Mouse (Mus musculus) lung, postnatal 0 days (tissue): ENCODE results near the gene Lnp1. TPM values are rescaled to one million over a fixed set of nuclear protein-coding genes. Genes with fewer than 3 reads are reported as not detected.

Source experiments
- ATAC-seq: fragments of 200-750 bp; cut with Nextera tagmentation; 2 replicates; pipeline ENCODE4 v1.8.0; 2017; ENCODE audit warnings: moderate library complexity
- DNase-seq: peaks from one replicate; pipeline ENCODE4 v3.0.0-alpha.2; 2016; ENCODE audit warnings: low spot score
- H3K27ac ChIP-seq: fragments of 300-500 bp; sonication (generic); 2 replicates; pipeline ENCODE4 v1.5.1; 2014; ENCODE audit warnings: antibody characterized with exemption, mild to moderate bottlenecking, low read length, mixed read lengths
- H3K27me3 ChIP-seq: fragments of 300-500 bp; sonication (generic); replicated peaks from 2 replicates; pipeline ENCODE4 v1.6.1; 2014; ENCODE audit warnings: low read length, mixed read lengths; ENCODE audit not compliant: insufficient read depth
- H3K36me3 ChIP-seq: fragments of 300-500 bp; sonication (generic); 2 replicates; pipeline ENCODE4 v1.6.1; 2014; ENCODE audit warnings: low read length, mixed read lengths; ENCODE audit not compliant: insufficient read depth
- H3K4me1 ChIP-seq: fragments of 300-500 bp; sonication (generic); 2 replicates; pipeline ENCODE4 v1.6.1; 2014; ENCODE audit warnings: antibody characterized with exemption, low read depth, low read length, mixed read lengths; ENCODE audit not compliant: insufficient read depth
- H3K4me2 ChIP-seq: fragments of 300-500 bp; sonication (generic); replicated peaks from 2 replicates; pipeline ENCODE4 v1.6.1; 2014; ENCODE audit warnings: low read depth, mild to moderate bottlenecking, low read length, moderate library complexity, mixed read lengths
- H3K4me3 ChIP-seq: fragments of 300-500 bp; sonication (generic); 2 replicates; pipeline ENCODE4 v1.5.1; 2014; ENCODE audit warnings: low read depth, low read length
- H3K9ac ChIP-seq: fragments of 300-500 bp; sonication (generic); replicated peaks from 2 replicates; pipeline ENCODE4 v1.6.1; 2014; ENCODE audit warnings: low read depth, mild to moderate bottlenecking
- H3K9me3 ChIP-seq: fragments of 300-500 bp; sonication (generic); 2 replicates; pipeline ENCODE4 v1.6.1; 2016; ENCODE audit warnings: low read length, mixed read lengths
- CTCF ChIP-seq: IDR thresholded peaks from 2 replicates; pipeline ENCODE4 v1.5.1; 2016; ENCODE audit warnings: antibody characterized with exemption, mild to moderate bottlenecking
- EP300 ChIP-seq: IDR thresholded peaks from 2 replicates; pipeline ENCODE4 v1.6.1; 2016; ENCODE audit warnings: antibody characterized with exemption, mild to moderate bottlenecking, control low read depth
- WGBS: fragments of 180-500 bp; shearing (Covaris S2); extraction: QIAGEN DNeasy Blood & Tissue Kit; methylation state at CpG from one replicate; pipeline ENCODE4 v1.1.7; 2014; 5-methylcytosine and 5-hydroxymethylcytosine counted together
- polyA plus RNA-seq: library from polyadenylated mRNA; unstranded; fragments of >200 nt; fragmentation: Nextera tagmentation; extraction: Ambion mirVana; gene quantifications from 2 replicates; pipeline ENCODE4 v1.2.1, GENCODE M21; 2015

The Lnp1 gene
- polyA plus RNA-seq, 1 experiment from 2014 or later: not detected

DNA sequence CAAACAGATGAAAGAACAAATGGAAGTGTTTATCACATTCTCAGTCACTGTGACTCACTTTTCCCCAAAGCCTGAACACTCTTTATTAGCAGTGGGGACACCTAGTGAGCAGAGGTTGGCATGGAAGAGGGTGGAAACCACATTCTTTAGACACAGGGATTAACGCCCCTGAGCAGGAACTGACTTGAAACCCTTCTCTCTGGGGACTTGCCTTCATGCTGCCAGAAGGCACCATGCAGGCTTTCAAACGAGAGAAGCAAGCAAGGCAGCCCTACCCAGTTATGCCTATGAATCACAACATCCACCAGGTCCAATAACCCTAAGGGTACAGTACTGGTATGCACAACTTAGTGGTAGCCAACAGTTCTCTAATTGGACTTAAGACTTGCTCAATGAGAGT lies 54.5 kb downstream of the Lnp1 start:
- Histone ChIP-seq H3K9me3 (no peaks in the 10 kb centered on the region), H3K27ac (no peak overlapping the region), H3K36me3 (no peaks in the 10 kb centered on the region), H3K4me2 (no peak overlapping the region), H3K27me3 (no peaks in the 10 kb centered on the region), H3K4me1 (no peaks in the 10 kb centered on the region), H3K9ac (no peak overlapping the region), H3K4me3 (no peak overlapping the region)
- no peak for TF ChIP-seq CTCF
- no peak for TF ChIP-seq EP300
- WGBS: 55% methylated on average over 2 of the region's 2 CpGs
- no peak for ATAC-seq
- DNase-seq: no peak

DNA sequence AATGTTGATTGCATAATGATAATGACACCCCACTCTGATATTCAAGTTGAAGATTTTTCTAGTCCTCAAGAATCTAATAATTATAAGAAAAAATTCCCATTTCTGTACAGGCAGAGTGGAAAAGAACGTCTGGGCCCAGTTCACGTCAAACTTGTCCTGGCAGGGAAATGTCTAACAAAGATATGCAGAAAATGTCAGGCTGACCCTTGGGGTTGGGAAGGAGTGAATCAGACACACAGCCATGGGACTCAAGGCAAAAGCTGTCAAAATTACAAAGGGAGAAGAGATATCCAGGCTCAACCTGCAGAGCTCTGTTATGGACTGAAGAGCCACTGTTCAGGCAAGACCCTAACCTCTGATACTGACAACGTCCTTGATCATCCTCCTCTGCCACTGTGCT lies 57.4 kb downstream of the Lnp1 start:
- DNase-seq: no peak
- no peaks in the 10 kb centered on the region for H3K27me3 ChIP-seq
- H3K4me1 ChIP-seq: no peaks in the 10 kb centered on the region
- ATAC-seq: peak; percentile 21
- no peak for TF ChIP-seq EP300
- no peak for TF ChIP-seq CTCF
- no peaks in the 10 kb centered on the region for H3K36me3 ChIP-seq
- H3K4me2 ChIP-seq: no peak overlapping the region
- no peak overlapping the region for H3K9ac ChIP-seq
- no peaks in the 10 kb centered on the region for H3K9me3 ChIP-seq
- WGBS: 55% methylated on average over 3 of the region's 3 CpGs
- no peak overlapping the region for H3K27ac ChIP-seq
- H3K4me3 ChIP-seq: no peak overlapping the region

DNA sequence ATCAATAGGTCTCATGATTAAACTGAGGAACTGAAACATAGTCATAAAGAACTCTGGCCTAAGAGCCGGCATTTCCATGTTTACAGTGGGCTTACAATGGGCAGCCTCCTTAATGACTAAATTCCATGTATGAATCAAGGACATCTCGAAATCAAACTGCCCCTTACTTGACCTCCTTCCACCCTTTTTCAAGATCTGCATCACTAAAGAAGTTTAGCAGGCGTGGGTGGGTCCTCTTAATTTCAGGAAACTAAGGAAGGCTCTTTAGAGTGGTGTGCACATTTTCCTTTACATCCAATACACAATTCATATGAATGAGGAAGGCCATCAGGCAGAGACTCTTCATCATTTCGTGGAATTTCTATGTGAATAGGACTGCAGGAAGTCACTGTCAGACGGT lies 59.5 kb downstream of the Lnp1 start:
- H3K27ac ChIP-seq: no peak overlapping the region
- H3K9me3 ChIP-seq: no peaks in the 10 kb centered on the region
- no peaks in the 10 kb centered on the region for H3K27me3 ChIP-seq
- H3K9ac ChIP-seq: no peak overlapping the region
- ATAC-seq (no peak), DNase-seq (no peak)
- H3K4me1 ChIP-seq: no peaks in the 10 kb centered on the region
- TF ChIP-seq EP300: no peak
- no peak for TF ChIP-seq CTCF
- H3K4me3 ChIP-seq: no peak overlapping the region
- no peaks in the 10 kb centered on the region for H3K36me3 ChIP-seq
- H3K4me2 ChIP-seq: no peak overlapping the region
- WGBS: 69% methylated on average over 5 of the region's 5 CpGs

DNA sequence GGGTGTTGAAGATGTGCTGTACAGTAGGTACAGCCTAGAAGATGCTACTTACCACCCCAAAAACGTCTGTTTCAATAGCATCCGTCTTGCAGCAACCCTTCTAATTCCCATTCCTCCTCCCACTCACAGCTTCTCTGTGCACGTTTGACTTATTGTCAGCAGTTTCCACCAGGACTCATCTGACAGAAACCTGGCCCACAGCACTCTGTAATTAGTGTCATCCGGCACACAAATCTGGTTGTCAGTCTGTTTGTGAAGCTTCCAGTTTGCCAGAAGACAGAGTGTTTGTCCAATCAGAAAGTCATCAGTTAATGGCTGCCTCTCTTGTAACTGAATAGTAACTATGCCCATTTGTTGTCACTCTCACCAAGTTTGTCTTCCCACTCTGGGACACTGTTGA lies 60.3 kb downstream of the Lnp1 start:
- no peaks in the 10 kb centered on the region for H3K36me3 ChIP-seq
- no peaks in the 10 kb centered on the region for H3K9me3 ChIP-seq
- H3K9ac ChIP-seq: no peak overlapping the region
- DNase-seq (no peak), ATAC-seq (no peak)
- no peak for TF ChIP-seq EP300
- TF ChIP-seq CTCF: no peak
- no peaks in the 10 kb centered on the region for H3K4me1 ChIP-seq
- no peaks in the 10 kb centered on the region for H3K27me3 ChIP-seq
- no peak overlapping the region for H3K27ac ChIP-seq
- 44% methylated on average over 4 of the region's 4 CpGs for WGBS
- no peak overlapping the region for H3K4me3 ChIP-seq
- H3K4me2 ChIP-seq: no peak overlapping the region

Other genes with a start within 250 kb of the Lnp1 start
- 74.1 and 74.3 TPM in 2 replicates for gene Tfg, start 210.6 kb downstream of the Lnp1 start, polyA plus RNA-seq
- not detected in 2 replicates for gene Adgrg7, start 132.2 kb downstream of the Lnp1 start, polyA plus RNA-seq
- 21.9 and 26.7 TPM in 2 replicates for gene Tmem45a, start 41.9 kb downstream of the Lnp1 start, polyA plus RNA-seq
- gene Tmem45a2, start 143.3 kb upstream of the Lnp1 start, polyA plus RNA-seq: 0.06 TPM in 1 of 2 replicates, not detected in the other
- gene Tomm70a, start 193.6 kb upstream of the Lnp1 start, polyA plus RNA-seq: 17.2 and 17.7 TPM in 2 replicates
- 35.8 and 40.0 TPM in 2 replicates for gene Nit2, start 239.3 kb upstream of the Lnp1 start, polyA plus RNA-seq